Mouse (Mus musculus): ENCODE measurements around the gene Bank1.
A peak's percentile ranks its signal among the peaks of the same experiment; 100 is the strongest.
"Not testable (repeated sequence)": the region's sequence is repeated elsewhere in the genome, so short reads cannot be mapped to it uniquely, and the experiment has no call there.

Bank1 gene

DNA sequence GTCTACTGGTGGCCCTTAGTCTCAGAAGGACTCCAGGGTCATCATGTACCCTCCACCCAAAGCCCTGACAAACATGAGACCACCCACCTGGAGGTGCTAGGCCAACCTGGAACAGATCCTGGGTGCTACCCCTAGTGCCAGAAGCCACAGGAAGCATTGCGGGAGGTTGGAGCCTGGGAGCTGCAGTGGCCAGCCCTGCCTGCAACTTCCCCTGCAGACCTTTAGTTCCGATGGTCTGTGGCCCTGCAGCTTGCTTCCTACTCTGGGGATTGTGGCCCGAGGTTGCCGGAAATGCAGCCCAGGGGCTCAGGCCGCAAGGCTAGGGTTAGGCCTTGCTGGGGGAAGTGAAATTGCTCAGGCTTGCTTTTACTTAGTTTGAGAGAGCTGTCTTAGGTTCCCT, at the start of gene Bank1:
TSS of gene Bank1 (minus strand) at position 284 of the 400 bp plus-strand sequence.
- DNase-seq = no peak

DNA sequence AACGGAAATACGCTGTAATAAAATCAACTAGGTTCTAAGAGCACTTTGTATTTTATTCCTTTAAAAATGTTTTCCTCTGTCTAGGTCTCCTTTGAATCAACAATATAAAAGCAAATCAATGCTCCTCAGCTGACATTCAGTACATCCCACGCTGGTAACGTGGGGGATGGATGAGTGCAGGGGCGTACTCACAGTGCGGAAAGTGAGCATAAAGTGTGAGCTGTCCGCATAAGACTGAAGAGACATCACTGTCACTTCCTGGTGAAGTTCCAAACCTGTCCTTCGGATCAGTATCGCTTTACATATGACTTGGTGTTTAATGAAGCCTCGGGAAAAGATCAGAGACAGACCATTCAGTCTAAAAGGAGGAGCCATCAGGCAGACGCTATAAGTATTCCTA, 44.0 kb upstream of the Bank1 start:
- no peak for DNase-seq

DNA sequence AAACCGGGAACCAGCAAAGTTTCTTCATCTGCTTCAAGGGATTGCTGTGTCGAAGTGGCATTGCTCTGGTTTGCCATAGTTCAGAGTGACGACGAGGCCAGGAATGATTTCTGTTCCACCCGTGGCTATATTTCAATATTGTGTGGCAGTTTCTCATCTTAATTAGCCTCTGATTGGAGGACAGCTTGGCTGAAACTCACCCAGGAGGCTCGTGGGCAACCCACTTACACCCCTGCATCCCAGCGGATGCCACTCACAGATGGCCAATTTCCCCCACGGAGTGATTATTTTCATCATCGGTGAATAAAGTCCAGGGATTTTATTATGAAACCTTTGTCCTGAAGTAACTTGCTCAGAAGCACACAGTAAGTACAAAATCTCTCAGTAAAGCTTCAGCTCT, 43.6 kb upstream of the Bank1 start:
- peak; percentile 10 to 17 for DNase-seq

DNA sequence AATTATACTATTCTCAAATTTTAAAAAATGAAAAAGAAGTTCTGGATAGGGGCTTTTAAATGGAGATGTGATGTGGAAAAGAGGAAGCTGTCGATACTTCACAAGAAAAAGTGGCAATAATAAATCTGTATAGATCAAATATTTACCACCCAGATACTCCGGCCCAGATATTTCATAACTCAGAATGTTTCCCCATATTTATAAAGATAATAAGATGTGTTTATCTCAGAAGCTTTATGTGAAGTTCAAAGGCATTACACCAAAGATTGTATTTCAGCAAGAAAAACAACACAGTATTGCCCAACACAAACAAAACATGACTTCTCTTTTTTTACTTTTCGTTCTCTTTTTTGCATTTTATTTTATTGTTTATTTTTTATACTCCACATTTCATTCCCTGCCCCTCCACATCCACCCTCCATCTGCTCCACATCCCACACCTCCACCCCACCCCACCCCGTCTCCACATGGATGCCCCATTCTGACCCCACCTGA, 42.7 kb upstream of the Bank1 start:
- DNase-seq = no peak

DNA sequence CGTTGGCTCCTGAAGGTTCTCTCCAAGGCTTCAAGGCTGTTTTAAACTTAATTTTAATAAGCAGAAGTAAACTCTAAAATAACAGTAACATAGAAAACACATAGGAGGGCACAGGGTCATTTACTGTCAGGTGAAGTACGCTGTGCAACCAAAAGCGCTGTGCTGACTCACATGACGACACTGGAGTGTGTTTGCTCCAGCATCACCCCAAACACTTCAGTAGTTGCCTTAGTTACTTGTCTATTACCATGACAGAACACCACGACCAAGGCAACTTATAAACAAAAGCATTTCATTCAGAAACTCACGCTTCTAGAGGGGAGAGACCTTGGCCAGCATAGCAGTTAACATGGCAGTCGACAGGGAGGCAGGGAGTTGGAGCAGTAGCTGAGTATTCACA, 23.8 kb upstream of the Bank1 start:
- no peak for DNase-seq

DNA sequence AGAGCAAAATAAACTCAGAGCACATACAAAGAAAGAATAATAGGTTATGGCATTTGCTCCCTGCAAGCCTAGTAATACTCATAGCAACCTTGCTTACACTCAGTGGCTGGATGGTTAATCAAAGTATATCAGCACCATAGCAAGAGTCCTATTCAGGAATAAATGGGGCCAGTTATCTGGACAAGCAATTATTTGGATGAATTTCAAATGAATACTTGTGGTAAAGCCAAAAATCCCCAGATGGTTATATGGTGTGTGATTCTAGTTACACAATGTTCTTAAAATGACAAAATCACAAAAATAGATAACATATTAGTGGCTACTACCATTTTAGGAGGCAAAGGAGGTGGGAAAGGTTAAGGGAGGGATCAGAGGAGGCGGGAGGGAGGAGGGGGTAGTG, 22.7 kb upstream of the Bank1 start:
- no peak for DNase-seq

DNA sequence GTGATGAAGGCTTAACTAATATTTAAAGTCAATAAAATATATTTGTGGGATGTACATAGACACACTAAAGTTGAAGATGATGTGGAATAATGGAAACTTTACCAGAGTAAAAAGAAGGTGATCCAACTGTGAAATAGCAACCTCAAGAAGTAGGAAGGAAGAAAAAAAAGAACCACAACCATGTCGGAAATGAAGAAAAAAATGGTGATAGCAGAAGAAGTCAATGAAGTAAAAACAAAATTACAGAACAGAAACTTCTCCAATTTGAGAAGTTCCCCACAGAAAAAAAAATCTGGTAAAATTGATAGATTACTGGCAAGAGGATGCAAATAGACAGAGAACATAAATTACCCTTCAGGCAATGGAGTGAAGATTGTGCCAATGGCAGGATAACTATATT, 21.4 kb upstream of the Bank1 start:
- DNase-seq = no peak

DNA sequence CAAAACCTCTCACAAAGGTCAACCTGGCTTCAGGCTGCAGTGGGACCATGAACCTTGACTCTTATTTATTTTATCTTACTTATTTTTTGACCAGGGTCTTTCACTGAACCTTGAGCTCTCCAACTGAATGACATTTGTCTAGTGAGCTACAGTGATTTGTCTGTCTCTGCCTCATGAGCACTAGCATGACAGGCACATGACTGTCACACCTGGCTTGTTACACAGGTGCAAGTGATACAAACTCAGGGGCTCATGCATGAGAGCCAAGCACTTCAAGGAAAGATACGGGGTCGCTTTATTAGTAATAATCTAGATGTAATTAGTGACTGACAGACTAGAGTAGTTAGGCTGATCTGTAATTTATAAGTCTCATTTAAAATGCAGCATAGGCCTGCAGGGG, 16.0 kb upstream of the Bank1 start:
- DNase-seq = no peak

DNA sequence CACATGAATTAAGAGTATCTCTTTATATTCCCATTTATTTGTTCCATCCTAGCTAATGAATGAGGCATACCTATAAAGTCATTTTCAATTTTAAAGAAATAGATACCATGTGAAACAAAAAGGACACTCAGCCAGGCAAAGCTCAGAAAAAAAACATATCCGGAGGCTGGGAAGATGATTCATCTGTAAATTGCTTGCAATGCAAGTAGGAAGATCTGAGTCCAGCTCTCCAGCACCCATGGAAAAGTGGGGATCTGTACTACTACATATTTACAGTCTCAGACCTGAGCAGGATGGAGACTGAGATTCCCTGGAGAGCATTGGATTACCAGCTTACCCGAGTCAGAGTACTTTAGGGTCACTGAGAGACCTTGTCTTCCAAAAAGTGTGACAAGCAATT, 14.0 kb upstream of the Bank1 start:
- DNase-seq = no peak

DNA sequence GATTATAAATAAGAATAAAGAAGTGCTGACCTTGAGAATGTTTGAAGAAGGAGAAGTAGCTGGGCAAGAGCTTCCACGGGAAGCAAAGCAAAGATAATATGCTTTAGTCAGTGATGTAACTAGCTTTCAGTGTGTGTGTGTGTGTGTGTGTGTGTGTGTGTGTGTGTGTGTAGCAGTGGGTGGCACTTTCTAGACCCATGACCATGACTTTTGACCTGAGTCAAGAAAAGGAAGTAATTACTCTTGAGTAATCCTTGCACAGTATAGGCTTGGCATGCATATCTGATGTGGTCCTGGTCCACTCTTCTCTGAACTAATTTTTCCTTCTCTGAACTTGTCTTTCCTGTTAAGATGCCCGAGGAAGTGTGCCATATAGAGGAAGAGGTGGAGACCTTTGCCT, 5.3 kb upstream of the Bank1 start:
- no peak for DNase-seq

DNA sequence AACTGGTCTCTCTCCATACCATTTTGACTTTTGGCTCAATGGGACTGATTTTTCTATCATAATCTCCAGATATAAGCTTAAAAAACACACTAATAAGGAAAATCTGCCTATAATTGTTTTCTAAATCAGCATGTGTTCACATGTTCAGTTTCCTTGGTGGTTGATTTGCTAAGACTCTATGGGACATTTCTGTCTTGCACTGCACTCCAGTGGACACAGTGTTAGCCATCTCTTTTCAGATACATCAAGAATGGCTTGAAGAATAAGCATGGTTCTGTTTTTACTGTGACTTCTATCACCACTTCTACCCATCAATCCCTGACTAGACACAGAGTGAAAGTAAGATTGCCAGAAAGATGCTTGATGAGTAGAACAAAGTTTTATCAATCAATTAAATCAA, 4.2 kb upstream of the Bank1 start:
- no peak for DNase-seq

DNA sequence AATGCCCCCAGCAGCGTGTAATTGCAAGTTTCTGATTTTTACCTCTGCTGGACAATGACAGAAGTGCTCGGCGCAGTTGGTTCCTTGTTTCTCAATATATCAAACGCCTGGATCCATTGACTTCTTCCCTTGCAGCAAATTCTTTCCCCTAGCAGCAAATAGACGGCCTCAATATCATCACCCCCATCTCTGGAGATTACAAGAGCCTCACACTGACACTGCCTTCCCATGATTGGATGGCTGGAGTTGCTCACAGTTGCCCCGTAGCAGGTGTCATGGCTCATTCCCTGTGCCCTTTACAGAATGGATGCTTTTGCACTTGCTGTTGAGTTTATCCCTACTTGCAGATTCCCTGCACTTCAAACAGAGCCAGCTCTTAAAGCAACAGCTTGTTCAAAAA, 3.3 kb upstream of the Bank1 start:
- DNase-seq = no peak

DNA sequence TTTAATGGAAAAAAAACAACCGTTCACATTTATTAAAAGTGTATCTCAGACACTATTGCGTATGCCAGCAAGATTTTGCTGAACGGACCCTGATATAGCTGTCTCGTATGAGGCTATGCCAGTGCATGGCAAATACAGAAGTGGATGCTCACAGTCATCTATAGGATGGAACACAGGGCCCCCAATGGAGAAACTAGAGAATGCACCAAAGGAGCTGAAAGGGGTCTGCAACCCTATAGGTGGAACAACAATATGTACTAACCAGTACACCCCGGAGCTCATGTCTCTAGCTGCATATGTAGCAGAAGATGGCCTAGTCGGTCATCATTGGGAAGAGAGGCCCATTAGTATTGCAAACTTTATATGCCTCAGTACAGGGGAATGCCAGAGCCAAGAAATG, 1.1 kb downstream of the Bank1 start:
- DNase-seq = not testable (repeated sequence)

DNA sequence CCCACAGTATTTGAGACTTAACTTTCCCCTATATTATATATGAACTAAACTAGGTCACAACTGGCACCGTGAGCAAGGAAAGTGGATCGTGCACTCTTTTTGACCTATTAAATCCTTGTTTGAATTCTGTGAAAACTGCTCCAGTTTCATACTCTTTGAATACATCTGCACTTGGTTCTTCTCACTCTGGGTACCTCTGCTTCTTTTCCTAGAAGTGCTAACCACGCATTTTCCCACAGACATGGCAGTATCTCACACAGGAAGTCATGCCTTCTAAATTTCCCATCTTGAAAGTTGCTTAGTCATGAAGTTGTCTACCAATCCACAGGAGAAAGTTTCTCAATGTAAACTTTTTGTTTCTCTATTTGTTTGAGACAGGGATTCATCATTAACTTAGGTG, 3.9 kb downstream of the Bank1 start:
- no peak for DNase-seq

DNA sequence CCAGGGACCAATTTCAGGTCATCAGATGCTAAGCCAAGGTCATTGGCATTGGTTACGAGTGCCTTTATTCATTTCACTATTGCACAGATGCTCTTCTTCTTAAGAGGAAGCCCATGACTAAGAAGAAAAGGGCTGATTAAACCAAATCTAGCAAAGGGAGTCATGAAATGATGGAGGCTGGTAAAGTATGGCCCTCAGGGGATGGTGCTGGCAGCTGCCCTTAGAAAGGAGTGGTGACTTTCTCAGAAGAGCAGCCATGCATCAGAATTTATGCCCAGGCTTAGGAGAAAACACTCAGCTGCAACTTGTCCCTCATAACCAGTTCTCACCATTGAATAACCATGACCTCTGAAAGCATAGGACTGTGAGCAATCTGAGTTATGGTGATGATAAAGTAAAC, 17.4 kb downstream of the Bank1 start:
- DNase-seq = no peak

DNA sequence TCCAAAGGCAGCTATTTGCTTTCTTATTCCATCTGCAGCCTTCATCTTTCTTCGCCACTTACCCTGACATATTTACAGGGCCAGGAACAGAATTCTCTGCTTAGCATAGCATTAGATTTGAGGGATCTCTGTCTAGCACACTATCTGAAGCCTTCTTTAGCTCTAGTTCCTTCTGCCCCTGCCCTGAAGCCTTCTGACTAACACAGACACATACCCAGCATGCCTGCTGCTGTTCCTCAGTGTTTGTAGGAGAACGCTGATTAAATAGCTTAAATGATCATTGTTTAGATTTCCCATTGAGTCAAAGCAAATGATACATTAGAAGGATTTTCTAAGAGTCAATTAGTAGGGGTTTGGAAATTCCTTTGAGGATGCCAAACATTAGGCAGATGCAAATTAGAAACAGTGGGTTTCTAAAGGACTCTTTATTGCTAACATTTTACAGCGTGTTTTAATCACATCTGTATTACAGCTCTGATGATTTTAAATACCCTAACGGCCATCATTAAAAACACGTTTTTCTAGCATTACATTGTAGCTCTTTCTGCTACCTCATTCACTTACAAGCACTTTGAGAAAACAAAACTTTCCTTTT, 19.2 kb downstream of the Bank1 start:
- DNase-seq = no peak

DNA sequence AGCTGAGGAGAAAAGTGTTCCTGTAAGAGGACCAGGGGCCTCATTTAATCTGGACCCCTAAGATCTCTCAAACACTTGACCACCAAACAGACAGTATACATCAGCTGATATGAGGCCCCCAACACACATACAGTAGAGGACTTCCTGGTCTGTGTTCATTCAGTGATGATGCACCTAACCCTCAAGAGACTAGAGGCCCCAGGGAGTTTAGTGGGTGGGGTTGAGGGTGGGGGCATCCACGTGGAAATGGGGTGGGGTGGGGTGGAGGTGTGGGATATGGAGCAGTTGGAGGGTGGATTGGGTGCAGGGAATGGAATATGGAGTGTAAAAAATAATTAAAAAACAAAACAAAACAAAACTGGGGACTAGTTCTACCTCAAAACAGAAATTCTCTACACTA, 23.3 kb downstream of the Bank1 start:
- DNase-seq = no peak

DNA sequence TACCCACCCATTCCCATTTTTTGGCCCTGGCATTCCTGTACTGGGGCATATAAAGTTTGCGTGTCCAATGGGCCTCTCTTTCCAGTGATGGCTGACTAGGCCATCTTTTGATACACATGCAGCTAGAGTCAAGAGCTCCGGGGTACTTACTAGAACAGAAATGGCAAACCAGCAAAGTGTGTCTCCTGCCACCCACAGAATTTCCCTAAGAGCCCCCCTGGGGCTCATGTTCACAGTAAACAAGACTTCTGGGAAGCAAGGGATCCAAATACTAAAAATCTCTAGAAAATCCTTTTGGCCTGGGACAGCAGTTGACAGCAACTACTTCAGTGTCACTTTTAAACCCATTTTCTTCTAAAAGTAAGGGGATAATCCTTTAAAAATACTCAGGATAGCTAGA, 25.1 kb downstream of the Bank1 start:
- DNase-seq = not testable (repeated sequence)

DNA sequence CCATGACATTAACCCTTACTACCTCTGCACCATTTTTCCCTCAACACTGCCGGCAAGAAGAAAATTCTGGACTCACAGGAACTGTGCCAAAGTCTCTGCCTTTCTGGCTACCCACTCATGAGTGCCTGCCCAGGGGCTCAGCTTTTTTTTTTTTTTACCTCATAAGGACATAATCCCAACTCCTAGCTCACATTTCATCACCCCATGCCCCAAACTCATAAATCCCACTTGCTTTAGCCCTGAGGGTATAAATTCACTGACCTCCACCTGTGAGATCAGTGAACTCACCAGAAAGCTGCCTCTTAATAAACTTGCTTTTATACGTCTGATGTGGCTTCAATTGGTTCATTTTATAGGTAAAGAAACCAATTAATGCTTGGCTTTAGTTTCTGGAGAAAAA, 28.5 kb downstream of the Bank1 start:
- DNase-seq = peak in 1 of 2 experiments; percentile 6

DNA sequence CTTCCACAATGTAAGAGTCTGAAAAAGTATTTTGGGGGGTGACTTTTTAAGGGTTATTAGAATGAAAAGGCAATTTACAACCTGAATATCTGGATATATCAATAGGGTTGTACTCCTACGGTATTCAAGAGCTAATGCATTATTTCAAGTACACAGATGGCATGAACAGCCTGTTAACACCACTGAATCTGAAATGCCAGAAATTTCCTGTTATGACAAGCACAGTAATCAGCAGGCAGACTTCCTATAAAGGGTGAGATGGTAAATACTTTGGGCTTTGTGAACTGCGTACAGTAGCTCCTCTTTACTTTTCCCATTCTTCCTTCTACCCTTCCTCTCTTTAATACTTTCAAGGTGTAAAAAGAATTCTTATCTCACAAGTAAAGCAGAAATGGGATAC, 30.6 kb downstream of the Bank1 start:
- DNase-seq = peak in 1 of 2 experiments; percentile 18

DNA sequence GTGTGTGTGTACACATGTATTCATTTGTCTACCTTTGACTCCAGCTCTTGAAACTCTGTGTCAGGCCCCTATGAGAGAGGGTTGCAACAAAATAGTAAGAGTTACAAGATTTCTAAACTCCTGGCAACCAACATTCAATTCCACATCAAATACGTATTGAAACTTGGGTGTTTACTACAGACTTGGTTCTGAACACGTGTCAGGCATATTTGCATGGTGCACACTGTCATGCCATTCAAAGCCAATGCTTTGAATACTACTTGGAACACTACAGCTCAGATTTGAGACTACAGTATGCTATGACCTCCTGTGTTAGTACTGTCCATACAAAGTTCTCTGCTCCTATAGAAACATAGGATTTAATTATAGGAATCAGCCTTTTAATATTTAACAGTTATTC, 38.0 kb downstream of the Bank1 start:
- no peak for DNase-seq

DNA sequence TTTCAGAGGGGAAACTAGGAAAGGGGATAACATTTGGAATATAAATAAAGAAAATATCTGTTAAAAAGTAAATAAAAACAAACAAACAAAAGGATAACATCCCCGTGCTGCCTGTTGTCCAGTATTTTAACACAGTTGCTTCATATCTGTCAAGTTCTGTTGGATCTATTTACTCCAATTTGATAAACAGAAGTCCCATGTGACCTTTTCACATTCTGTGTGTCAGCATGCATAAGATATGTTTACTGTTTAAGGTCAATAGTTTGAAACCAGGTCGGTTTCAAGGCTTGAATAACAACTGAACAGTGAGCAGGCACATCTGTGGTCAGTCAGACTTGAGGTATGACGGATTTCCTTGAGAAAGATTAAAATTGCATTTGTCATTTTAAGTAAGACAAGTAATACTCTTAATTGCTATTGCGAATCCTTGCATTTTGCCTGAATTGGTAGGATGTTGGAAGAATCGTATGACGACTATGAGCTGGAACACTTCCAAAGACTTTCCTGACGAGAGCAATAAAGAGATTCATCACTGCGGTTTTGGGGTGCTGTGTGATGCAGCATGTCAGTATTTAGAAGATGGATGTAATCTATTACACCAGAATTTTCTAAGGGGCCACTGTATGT, 60.8 kb downstream of the Bank1 start:
- no peak for DNase-seq

DNA sequence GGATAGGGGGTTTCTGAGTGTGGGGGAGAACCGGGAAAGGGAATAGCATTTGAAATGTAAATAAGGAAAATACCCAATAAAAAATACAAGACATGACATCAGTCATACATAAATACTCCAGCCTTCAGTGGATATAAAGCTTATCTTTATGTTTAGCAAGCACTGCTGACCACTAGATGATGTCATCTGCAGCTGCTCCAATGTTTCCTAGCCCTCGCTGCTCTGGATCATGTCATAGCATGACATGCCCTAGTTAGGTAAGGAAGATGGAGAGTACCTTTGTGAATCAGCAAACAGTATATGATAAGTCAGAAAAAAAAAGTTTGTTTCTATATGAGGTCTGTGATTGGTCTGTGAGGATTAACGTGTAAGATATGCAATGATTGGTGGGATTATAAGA, 68.1 kb downstream of the Bank1 start:
- DNase-seq = no peak

DNA sequence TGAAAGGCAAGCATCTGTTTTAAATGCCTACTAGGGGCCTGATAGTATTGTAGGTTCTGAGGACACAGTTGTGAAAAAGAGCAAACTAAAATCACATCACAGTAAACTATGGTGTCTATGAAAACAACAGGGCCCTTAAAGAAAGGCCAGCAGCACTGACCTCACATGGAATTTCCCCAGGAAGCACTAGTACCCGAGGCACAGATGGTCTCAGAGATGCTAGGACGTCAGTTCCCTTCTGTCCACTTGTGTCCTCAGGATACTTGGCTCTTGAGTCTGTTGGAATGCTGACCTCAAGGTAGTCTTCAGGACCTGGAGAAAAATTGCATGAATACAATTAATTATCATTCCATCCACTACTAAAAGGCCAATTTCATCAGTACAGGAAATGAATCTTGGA, 71.2 kb downstream of the Bank1 start:
- DNase-seq = peak; percentile 1 to 4

DNA sequence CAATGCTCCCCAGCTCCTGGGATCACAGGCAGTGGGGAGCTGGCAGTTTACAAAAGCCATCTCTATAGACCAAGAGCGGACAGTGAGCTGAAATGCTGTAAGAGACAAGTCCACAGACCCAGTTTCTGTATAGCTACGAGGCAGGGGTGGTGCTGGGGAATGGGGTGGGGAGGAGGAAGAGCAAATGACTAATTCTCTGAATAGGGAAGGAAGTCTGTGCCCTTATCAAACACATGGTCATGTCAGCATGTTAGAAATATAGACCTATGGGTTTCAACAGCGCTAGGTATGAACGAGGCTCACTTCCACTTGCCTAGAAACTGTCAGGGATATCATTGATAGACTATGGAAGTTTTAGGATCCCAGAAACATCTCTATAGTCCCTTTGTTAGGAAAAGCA, 73.0 kb downstream of the Bank1 start:
- DNase-seq = no peak
